Mouse (Mus musculus) heart, postnatal 0 days (tissue): ENCODE measurements at regions not wholly inside any gene's neighbourhood (a gene's known extent, or its start where the extent isn't known, plus 50 kb on each side); places are given as distances from the start of the nearest gene placed in this dataset.

Source experiments
- ATAC-seq: fragments of 200-750 bp; cut with Nextera tagmentation; 2 replicates; pipeline ENCODE4 v1.8.0; 2017; ENCODE audit warnings: low read depth, moderate number of reproducible peaks, moderate library complexity; ENCODE audit not compliant: insufficient read depth
- DNase-seq: peaks from one replicate; pipeline ENCODE4 v3.0.0-alpha.2; 2016; ENCODE audit warnings: low spot score
- H3K27ac ChIP-seq: fragments of 300-500 bp; sonication (generic); 2 replicates; pipeline ENCODE4 v1.5.1; 2014; ENCODE audit warnings: low read depth, mild to moderate bottlenecking
- H3K27me3 ChIP-seq: fragments of 300-500 bp; sonication (generic); 2 replicates; pipeline ENCODE4 v1.6.1; 2014; ENCODE audit warnings: low read length, mixed read lengths; ENCODE audit not compliant: control insufficient read depth, insufficient read depth
- H3K36me3 ChIP-seq: fragments of 300-500 bp; sonication (generic); replicated peaks from 2 replicates; pipeline ENCODE4 v1.6.1; 2014; ENCODE audit warnings: low read length, mixed read lengths; ENCODE audit not compliant: control insufficient read depth, insufficient read depth
- H3K4me1 ChIP-seq: fragments of 300-500 bp; sonication (generic); 2 replicates; pipeline ENCODE4 v1.6.1; 2014; ENCODE audit warnings: antibody characterized with exemption; ENCODE audit not compliant: control insufficient read depth, insufficient read depth
- H3K4me2 ChIP-seq: fragments of 300-500 bp; sonication (generic); 2 replicates; pipeline ENCODE4 v1.6.1; 2014; ENCODE audit warnings: low read depth, mild to moderate bottlenecking, low read length, moderate library complexity
- H3K4me3 ChIP-seq: fragments of 300-500 bp; sonication (generic); 2 replicates; pipeline ENCODE4 v1.5.1; 2014; ENCODE audit warnings: low read depth, low read length
- H3K9ac ChIP-seq: fragments of 300-500 bp; sonication (generic); replicated peaks from 2 replicates; pipeline ENCODE4 v1.6.1; 2014; ENCODE audit warnings: low read depth, low read length, mixed read lengths
- H3K9me3 ChIP-seq: fragments of 300-500 bp; sonication (generic); replicated peaks from 2 replicates; pipeline ENCODE4 v1.6.1; 2016; ENCODE audit warnings: low read length; ENCODE audit not compliant: control insufficient read depth
- CTCF ChIP-seq: IDR thresholded peaks from 2 replicates; pipeline ENCODE4 v1.5.1; 2016; ENCODE audit warnings: antibody characterized with exemption, control low read depth, low read depth
- EP300 ChIP-seq: IDR thresholded peaks from 2 replicates; pipeline ENCODE4 v1.6.1; 2016; ENCODE audit warnings: antibody characterized with exemption, low read depth
- WGBS: fragments of 180-500 bp; shearing (Covaris S2); extraction: QIAGEN DNeasy Blood & Tissue Kit; methylation state at CpG from one replicate; pipeline ENCODE4 v1.1.7; 2014; 5-methylcytosine and 5-hydroxymethylcytosine counted together

DNA sequence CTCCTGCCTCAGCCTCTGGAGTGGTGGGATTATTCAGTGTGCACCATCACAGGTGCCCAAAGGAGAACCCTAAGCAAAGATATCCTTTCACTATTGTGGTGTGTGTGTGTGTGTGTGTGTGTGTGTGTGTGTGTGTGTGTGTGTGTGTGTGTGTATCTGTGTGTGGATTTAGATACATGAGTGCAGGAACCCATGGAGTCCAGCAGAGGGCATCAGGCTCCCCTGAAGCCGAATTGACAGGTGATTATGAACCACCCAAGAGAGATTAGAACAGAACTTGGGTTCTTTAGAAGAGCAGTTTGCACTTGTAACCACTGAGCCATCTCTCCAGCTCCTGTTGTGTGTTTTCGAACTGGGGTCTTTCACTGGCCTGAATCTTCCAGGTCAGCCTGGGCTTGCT, 310.1 kb upstream of the Tbx3 start:
- Histone ChIP-seq H3K4me3 (no peak overlapping the region), H3K4me1 (peaks cover 6% of the 10 kb centered on the region), H3K36me3 (no peaks in the 10 kb centered on the region), H3K27me3 (peaks cover 2% of the 10 kb centered on the region; the same call in 1 of the 2 replicates), H3K4me2 (no peak overlapping the region), H3K9me3 (no peaks in the 10 kb centered on the region), H3K27ac (no peak overlapping the region), H3K9ac (no peak overlapping the region)
- DNase-seq (no peak), ATAC-seq (no peak)
- 91% methylated on average over 2 of the region's 2 CpGs for WGBS
- no peak for TF ChIP-seq CTCF
- TF ChIP-seq EP300 = no peak

DNA sequence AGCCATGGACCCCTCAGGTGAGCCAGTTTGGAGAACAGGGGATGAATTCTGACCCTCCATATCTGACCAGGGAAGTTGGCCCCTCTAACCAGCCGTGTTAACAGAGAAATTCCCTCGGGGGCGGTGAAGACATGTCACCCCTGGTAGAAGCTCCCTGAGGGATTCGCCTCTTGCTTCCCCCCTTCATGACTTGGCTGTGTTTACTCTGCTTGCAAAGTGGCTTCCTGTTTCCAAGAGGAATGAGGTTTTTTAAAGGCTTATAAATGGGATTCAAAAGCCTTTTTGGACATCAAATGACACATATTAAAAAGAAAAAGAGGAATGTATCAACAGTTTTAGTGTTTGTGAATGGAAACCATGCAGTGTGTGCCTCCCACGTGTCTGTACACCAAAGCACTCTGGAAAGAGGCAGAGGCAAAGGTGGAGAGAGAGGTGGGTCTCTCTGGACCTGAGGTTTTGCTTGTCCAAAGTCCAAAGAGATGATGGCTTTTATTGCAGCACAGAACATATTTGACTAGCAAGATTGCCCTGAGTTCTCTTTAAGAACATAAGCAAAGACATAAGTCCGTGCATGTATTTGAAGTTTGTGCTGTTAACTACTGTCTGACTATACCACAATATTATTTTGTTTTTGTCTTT, 308.9 kb upstream of the Tbx3 start:
- H3K27ac ChIP-seq = no peak overlapping the region
- no peak overlapping the region for H3K9ac ChIP-seq
- WGBS = 64% methylated on average over 6 of the region's 6 CpGs
- DNase-seq (no peak), ATAC-seq (no peak)
- H3K9me3 ChIP-seq = no peaks in the 10 kb centered on the region
- H3K4me1 ChIP-seq = peaks cover 6% of the 10 kb centered on the region
- no peak overlapping the region for H3K4me3 ChIP-seq
- H3K36me3 ChIP-seq = no peaks in the 10 kb centered on the region
- TF ChIP-seq EP300 = no peak
- peaks cover 2% of the 10 kb centered on the region; the same call in 1 of the 2 replicates for H3K27me3 ChIP-seq
- H3K4me2 ChIP-seq = no peak overlapping the region

GRCm38 (mm10) chr5:119362452-119362851, 308.0 kb upstream of the Tbx3 start:
- DNase-seq = no peak
- Histone ChIP-seq H3K27me3 (peaks cover 2% of the 10 kb centered on the region; the same call in 1 of the 2 replicates), H3K4me1 (peaks cover 6% of the 10 kb centered on the region), H3K4me2 (no peak overlapping the region), H3K4me3 (no peak overlapping the region), H3K9me3 (no peaks in the 10 kb centered on the region), H3K27ac (no peak overlapping the region), H3K36me3 (no peaks in the 10 kb centered on the region), H3K9ac (no peak overlapping the region)
- 61% methylated on average over 12 of the region's 12 CpGs for WGBS
- no peak for ATAC-seq
- TF ChIP-seq EP300 = no peak

DNA sequence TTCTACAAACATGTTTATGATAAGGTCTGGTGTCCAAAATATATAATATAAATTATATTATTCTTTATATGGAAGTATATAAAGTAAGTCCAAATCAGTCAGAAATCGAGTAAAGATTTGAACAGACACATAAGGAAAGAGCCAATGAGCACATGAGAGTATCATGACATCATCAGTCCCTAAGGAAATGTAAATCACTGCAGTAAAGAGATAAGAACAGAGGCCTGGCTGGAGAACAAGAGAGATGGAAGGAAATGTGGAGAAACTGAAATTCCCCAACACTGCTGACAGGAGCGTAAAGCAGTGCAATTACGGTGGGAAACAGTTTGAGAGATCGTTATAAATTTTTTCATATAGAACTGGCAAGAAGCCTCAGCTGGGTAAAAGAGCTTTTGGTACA, 306.2 kb upstream of the Tbx3 start:
- DNase-seq = peak; percentile 42
- 51% methylated on average over 4 of the region's 4 CpGs for WGBS
- H3K27ac ChIP-seq = no peak overlapping the region

GRCm38 (mm10) chr5:119365157-119365556, 305.3 kb upstream of the Tbx3 start:
- Histone ChIP-seq H3K36me3 (no peaks in the 10 kb centered on the region), H3K4me3 (no peak overlapping the region), H3K27ac (no peak overlapping the region), H3K27me3 (peaks cover 9% of the 10 kb centered on the region), H3K9me3 (no peaks in the 10 kb centered on the region), H3K4me2 (no peak overlapping the region), H3K4me1 (no peaks in the 10 kb centered on the region), H3K9ac (no peak overlapping the region)
- TF ChIP-seq EP300 (no peak), CTCF (no peak)
- DNase-seq (no peak), ATAC-seq (no peak)
- 68% methylated on average over 6 of the region's 6 CpGs for WGBS

More for the DNA sequence above, 306.2 kb upstream of the Tbx3 start:
- H3K9me3 ChIP-seq = no peaks in the 10 kb centered on the region
- no peak overlapping the region for H3K9ac ChIP-seq
- H3K36me3 ChIP-seq = no peaks in the 10 kb centered on the region
- peaks cover 6% of the 10 kb centered on the region for H3K4me1 ChIP-seq
- no peak for TF ChIP-seq CTCF
- no peak for TF ChIP-seq EP300
- no peak overlapping the region for H3K4me3 ChIP-seq
- no peak for ATAC-seq
- peaks cover 5% of the 10 kb centered on the region for H3K27me3 ChIP-seq
- H3K4me2 ChIP-seq = no peak overlapping the region

- Histone ChIP-seq H3K27me3 (peaks cover 14% of the 10 kb centered on the region), H3K36me3 (no peaks in the 10 kb centered on the region), H3K4me1 (no peaks in the 10 kb centered on the region), H3K4me2 (no peak overlapping the region), H3K27ac (no peak overlapping the region), H3K4me3 (no peak overlapping the region), H3K9ac (no peak overlapping the region), H3K9me3 (no peaks in the 10 kb centered on the region)
- 35% methylated on average over 5 of the region's 5 CpGs for WGBS
- DNase-seq (no peak), ATAC-seq (no peak)
- TF ChIP-seq EP300 = no peak
- TF ChIP-seq CTCF = no peak
Measured at GRCm38 (mm10) chr5:119366296-119366695, 304.2 kb upstream of the Tbx3 start.
